ENCODE assay signal across 16 mouse cellular contexts in the genomic region with DNA sequence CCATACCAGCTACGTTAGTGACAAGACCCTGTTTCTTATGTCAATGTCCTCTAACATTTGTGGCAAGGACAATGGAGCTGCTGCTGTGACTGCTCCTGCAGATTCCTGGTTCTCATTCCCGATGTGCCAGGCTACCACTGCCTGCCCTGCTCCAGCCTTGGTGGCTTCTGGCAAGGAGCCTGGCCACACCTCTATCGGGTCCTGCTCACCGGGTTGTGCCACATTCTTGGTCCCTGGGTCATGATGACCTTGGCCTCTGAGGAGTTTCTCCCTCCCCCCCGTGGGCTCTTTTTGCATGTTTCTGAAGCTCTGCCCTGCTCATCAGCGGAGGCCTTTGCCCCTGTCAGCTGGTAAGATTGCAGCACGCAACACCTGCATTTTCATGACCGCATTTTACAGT. TPM values are rescaled to one million over a fixed set of nuclear protein-coding genes. Genes with fewer than 3 reads are reported as not detected.
A peak's percentile ranks its signal among the peaks of the same experiment; 100 is the strongest.
DNase-seq lines count a peak whose midpoint lies in the region; ATAC-seq and TF ChIP-seq lines count a peak whose summit lies in the region.
"Had no signal": no experiment of that assay in that cellular context is flagged by ENCODE, and none has a peak within 500 bp of the region (broad histone marks: within the 10 kb centered on the region; RNA-seq: fewer than 3 reads in every experiment).

No protein-coding gene starts in this region.

- no peak overlapping the region for H3K4me2 ChIP-seq in heart, embryonic 16.5 days (ENCODE audit: low read depth, low read length)
- H3K4me2 ChIP-seq in lung, postnatal 0 days (replicated peaks; ENCODE audit: low read depth, low read length), result no peak overlapping the region
- H3K4me2 ChIP-seq: hindbrain, embryonic 14.5 days; liver, embryonic 13.5 days; midbrain, embryonic 13.5 days had no signal

- H3K4me3 ChIP-seq in heart, embryonic 16.5 days (ENCODE audit: low read length), result no peak overlapping the region
- H3K4me3 ChIP-seq in lung, postnatal 0 days (ENCODE audit: low read depth, low read length), result no peak overlapping the region
- H3K4me3 ChIP-seq: erythroblast, embryonic 14.5 days; liver, embryonic 13.5 days; midbrain, embryonic 13.5 days had no signal

- H3K27me3 ChIP-seq in heart, embryonic 16.5 days (ENCODE audit: control insufficient read depth, insufficient read depth, low read length), result no peaks in the 10 kb centered on the region
- no peaks in the 10 kb centered on the region for H3K27me3 ChIP-seq in lung, postnatal 0 days (replicated peaks; ENCODE audit: insufficient read depth, low read length)
- H3K27me3 ChIP-seq: liver, embryonic 13.5 days; midbrain, embryonic 13.5 days had no signal

- H3K4me1 ChIP-seq in heart, embryonic 16.5 days (ENCODE audit: control insufficient read depth, insufficient read depth, low read length), result peaks cover 8% of the 10 kb centered on the region; the same call in 1 of the 2 replicates
- no peaks in the 10 kb centered on the region for H3K4me1 ChIP-seq in lung, postnatal 0 days (ENCODE audit: insufficient read depth, low read depth, low read length)
- H3K4me1 ChIP-seq: liver, embryonic 13.5 days; midbrain, embryonic 13.5 days had no signal

- H3K36me3 ChIP-seq in heart, embryonic 16.5 days (ENCODE audit: control insufficient read depth, insufficient read depth), result no peaks in the 10 kb centered on the region
- H3K36me3 ChIP-seq in lung, postnatal 0 days (ENCODE audit: insufficient read depth, low read length), result no peaks in the 10 kb centered on the region
- H3K36me3 ChIP-seq: G1E; liver, embryonic 13.5 days; midbrain, embryonic 13.5 days had no signal

- 55% methylated on average over 8 of the region's 8 CpGs for WGBS in heart, embryonic 16.5 days
- WGBS in lung, postnatal 0 days, result 49% methylated on average over 8 of the region's 8 CpGs

- TF ChIP-seq EP300 in lung, postnatal 0 days (IDR thresholded peaks at IDR 0.05), result peak; percentile 39; the same call in 1 of the 2 replicates

- TF ChIP-seq CTCF in lung, postnatal 0 days (IDR thresholded peaks at IDR 0.05), result no peak

- H3K9ac ChIP-seq in heart, embryonic 16.5 days (ENCODE audit: low read length), result peak overlapping the region; percentile 26; the same call in 1 of the 2 replicates
- no peak overlapping the region for H3K9ac ChIP-seq in lung, postnatal 0 days (replicated peaks; ENCODE audit: low read depth)
- H3K9ac ChIP-seq: hindbrain, embryonic 14.5 days; liver, embryonic 13.5 days; midbrain, embryonic 13.5 days had no signal

- no peak overlapping the region for H3K27ac ChIP-seq in heart, embryonic 16.5 days (ENCODE audit: low read length)
- no peak overlapping the region for H3K27ac ChIP-seq in lung, postnatal 0 days (ENCODE audit: low read length)
- H3K27ac ChIP-seq: hindbrain, embryonic 14.5 days; liver, embryonic 13.5 days; midbrain, embryonic 13.5 days had no signal

- DNase-seq in heart, adult 9 months (ENCODE audit: low spot score in 2 of 2), result no peak
- peak; percentile 73 for DNase-seq in 3134 (ENCODE audit: extremely low read depth, insufficient read length, low spot score)
- peak; percentile 59 for DNase-seq in fat pad, adult 2 months (ENCODE audit: extremely low read depth, low read depth, low spot score)
- DNase-seq in lung, postnatal 0 days (ENCODE audit: low spot score), result peak; percentile 60
- DNase-seq in thymus, postnatal 25 days, result no peak
- no peak for DNase-seq in spleen, adult 12 weeks (ENCODE audit: low spot score)
- no peak for DNase-seq in right cerebral cortex, postnatal 10 days (ENCODE audit: low spot score in 2 of 2)
- DNase-seq: liver, embryonic 13.5 days had no signal

- no peaks in the 10 kb centered on the region for H3K9me3 ChIP-seq in heart, embryonic 16.5 days (replicated peaks; ENCODE audit: control insufficient read depth, low read length)
- no peaks in the 10 kb centered on the region for H3K9me3 ChIP-seq in lung, postnatal 0 days (ENCODE audit: low read length)
- H3K9me3 ChIP-seq: G1E; liver, embryonic 13.5 days had no signal

- ATAC-seq in heart, embryonic 16.5 days (replicated peaks; ENCODE audit: extremely low read depth, insufficient read depth, low FRiP score), result no peak; the same call in 1 of the 2 replicates
- peak; percentile 80 for ATAC-seq in lung, postnatal 0 days
- ATAC-seq: midbrain, embryonic 13.5 days had no signal

RNA-seq across cellular contexts. Expression of a gene that starts 10.5 kb away (rescaled TPM):
- polyA plus RNA-seq in heart, embryonic 16.5 days (2015; fragmentation: Nextera tagmentation; extraction: Ambion mirVana), result not detected in 2 replicates
- polyA plus RNA-seq in lung, postnatal 0 days (2015; fragmentation: Nextera tagmentation; extraction: Ambion mirVana), result 0.18 and 0.40 TPM in 2 replicates
- polyA plus RNA-seq: erythroblast, embryonic 14.5 days; G1E; large intestine, adult 2 months; liver, embryonic 13.5 days; neural tube, embryonic 11.5 days had no signal

RNA-seq across cellular contexts. Expression of a gene that starts 20.6 kb away (rescaled TPM):
- polyA plus RNA-seq in heart, embryonic 16.5 days (2015; fragmentation: Nextera tagmentation; extraction: Ambion mirVana), result not detected in 2 replicates
- 0.45 and 0.62 TPM in 2 replicates for polyA plus RNA-seq in lung, postnatal 0 days (2015; fragmentation: Nextera tagmentation; extraction: Ambion mirVana)
- polyA plus RNA-seq: erythroblast, embryonic 14.5 days; frontal cortex, adult 2 months; G1E; hindbrain, embryonic 14.5 days; liver, embryonic 13.5 days; midbrain, embryonic 13.5 days; neural tube, embryonic 11.5 days had no signal

Comparison
In these comparisons a context has a peak if more than half of its experiments do, and no peak if none do; other contexts are left out.
1. DNase-seq: peak in 3134 (single experiment), fat pad, adult 2 months (single experiment) and lung, postnatal 0 days (single experiment); none in heart, adult 9 months (0 of 2), thymus, postnatal 25 days (single experiment), spleen, adult 12 weeks (single experiment) and right cerebral cortex, postnatal 10 days (0 of 2).